Mouse (Mus musculus) hindbrain, embryonic 11.5 days (tissue): ENCODE data around the gene Sigmar1. TPM values are rescaled to one million over a fixed set of nuclear protein-coding genes. Genes with fewer than 3 reads are reported as not detected.
A peak's percentile ranks its signal among the peaks of the same experiment; 100 is the strongest.
"Not testable (repeated sequence)": the region's sequence is repeated elsewhere in the genome, so short reads cannot be mapped to it uniquely, and the experiment has no call there.

Experiments used
- ATAC-seq: fragments of 200-750 bp; cut with Nextera tagmentation; 2 replicates; pipeline ENCODE4 v1.8.0; 2017; ENCODE audit warnings: mild to moderate bottlenecking, moderate TSS enrichment, moderate library complexity; ENCODE audit not compliant: low FRiP score
- DNase-seq: peaks from one replicate; pipeline ENCODE4 v3.0.0-alpha.2; 2015; ENCODE audit warnings: low spot score
- H3K27ac ChIP-seq: fragments of 300-500 bp; sonication (generic); 2 replicates; pipeline ENCODE4 v1.5.1; 2014; ENCODE audit warnings: mild to moderate bottlenecking, low read depth, low read length
- H3K27me3 ChIP-seq: fragments of 300-500 bp; sonication (generic); 2 replicates; pipeline ENCODE4 v1.6.1; 2014; ENCODE audit warnings: mild to moderate bottlenecking, low read length, moderate library complexity, mixed read lengths; ENCODE audit not compliant: control insufficient read depth, insufficient read depth
- H3K36me3 ChIP-seq: fragments of 300-500 bp; sonication (generic); 2 replicates; pipeline ENCODE4 v1.6.1; 2014; ENCODE audit warnings: mild to moderate bottlenecking, low read length, moderate library complexity, mixed read lengths; ENCODE audit not compliant: control insufficient read depth, insufficient read depth
- H3K4me1 ChIP-seq: fragments of 300-500 bp; sonication (generic); replicated peaks from 2 replicates; pipeline ENCODE4 v1.6.1; 2014; ENCODE audit warnings: low read length, mixed read lengths; ENCODE audit not compliant: control insufficient read depth, insufficient read depth
- H3K4me2 ChIP-seq: fragments of 300-500 bp; sonication (generic); replicated peaks from 2 replicates; pipeline ENCODE4 v1.6.1; 2014; ENCODE audit warnings: mild to moderate bottlenecking, low read depth, low read length
- H3K4me3 ChIP-seq: fragments of 300-500 bp; sonication (generic); 2 replicates; pipeline ENCODE4 v1.5.1; 2014; ENCODE audit warnings: low read depth, low read length
- H3K9ac ChIP-seq: fragments of 300-500 bp; sonication (generic); 2 replicates; pipeline ENCODE4 v1.6.1; 2014; ENCODE audit warnings: low read depth, low read length
- H3K9me3 ChIP-seq: fragments of 300-500 bp; sonication (generic); 2 replicates; pipeline ENCODE4 v1.6.1; 2016; ENCODE audit warnings: low read length; ENCODE audit not compliant: control insufficient read depth
- WGBS: fragments of 180-500 bp; shearing (Covaris S2); extraction: QIAGEN DNeasy Blood & Tissue Kit; methylation state at CpG from one replicate; pipeline ENCODE4 v1.1.7; 2014; 5-methylcytosine and 5-hydroxymethylcytosine counted together
- polyA plus RNA-seq: library from polyadenylated mRNA; unstranded; fragments of >200 nt; fragmentation: Nextera tagmentation; extraction: Ambion mirVana; gene quantifications from 2 replicates; pipeline ENCODE4 v1.2.1, GENCODE M21; 2014

The Sigmar1 gene
- polyA plus RNA-seq, 1 experiment from 2014 or later: 71.5 TPM

DNA sequence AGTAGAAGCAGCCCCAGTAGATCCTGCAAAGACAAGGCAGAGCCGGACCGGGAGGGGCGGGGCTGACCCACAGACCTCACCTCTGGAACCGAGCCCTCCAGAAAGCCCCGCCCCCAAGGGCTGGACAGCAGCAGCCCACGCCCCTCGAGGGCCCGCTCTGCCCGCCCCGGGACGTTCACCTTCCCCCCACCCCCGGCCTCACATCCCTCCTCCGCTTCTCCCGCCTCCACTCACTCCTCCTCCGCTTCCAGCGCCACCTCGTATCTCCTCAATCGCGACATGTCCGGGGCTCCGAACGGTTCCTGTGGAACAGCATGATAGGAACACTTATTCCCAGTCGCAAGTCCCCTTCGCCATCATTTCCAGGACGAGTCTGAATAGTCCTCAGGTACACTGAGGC lies 17.5 kb upstream of the Sigmar1 start:
- not testable (repeated sequence) for H3K27me3 ChIP-seq, H3K4me1 ChIP-seq, H3K9me3 ChIP-seq, H3K36me3 ChIP-seq, ATAC-seq, H3K27ac ChIP-seq
- peak; percentile 60 for DNase-seq
- WGBS: 1% methylated on average over 13 of the region's 25 CpGs
- 0 out of 2 replicates have a peak overlapping the region, but pooled peaks have one; percentile 37 for H3K9ac ChIP-seq
- peak overlapping the region; percentile 34 for H3K4me3 ChIP-seq
- peak overlapping the region; percentile 37 for H3K4me2 ChIP-seq

DNA sequence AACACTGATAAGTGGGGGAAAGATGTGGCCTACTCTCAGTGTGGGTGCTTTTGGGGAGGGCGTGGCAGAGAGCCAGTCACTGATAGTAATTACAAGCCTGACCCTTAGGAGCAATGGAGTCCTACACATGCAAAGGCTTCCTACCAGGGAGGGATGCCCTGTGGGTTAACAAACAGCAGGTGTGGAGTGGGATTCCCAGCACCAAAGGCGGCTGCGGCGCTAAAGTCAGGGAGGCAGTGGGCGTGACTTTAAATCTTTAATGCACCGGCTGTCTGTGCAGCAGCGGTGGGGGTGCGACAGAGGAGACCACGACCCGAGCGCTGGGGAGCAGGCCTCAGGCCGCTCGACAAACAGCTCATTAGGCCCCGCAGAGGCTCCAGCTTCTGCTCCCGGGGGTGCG lies 17.0 kb upstream of the Sigmar1 start:
- H3K9ac ChIP-seq, ATAC-seq, H3K4me1 ChIP-seq, H3K36me3 ChIP-seq, H3K9me3 ChIP-seq, H3K27me3 ChIP-seq, H3K27ac ChIP-seq: not testable (repeated sequence)
- DNase-seq: peak; percentile 21
- Histone ChIP-seq H3K4me3 (peak overlapping the region; percentile 13; the same call in 1 of the 2 replicates), H3K4me2 (0 out of 2 replicates have a peak overlapping the region, but pooled peaks have one; percentile 18)
- WGBS: 1% methylated on average over 5 of the region's 16 CpGs

- H3K4me3 ChIP-seq, H3K9ac ChIP-seq, H3K27ac ChIP-seq, H3K4me1 ChIP-seq, DNase-seq, H3K27me3 ChIP-seq, ATAC-seq, H3K4me2 ChIP-seq, H3K9me3 ChIP-seq, H3K36me3 ChIP-seq: not testable (repeated sequence)
- WGBS: 90% methylated on average over 10 of the region's 10 CpGs
These were observed 11.3 kb upstream of the Sigmar1 start for GRCm38 (mm10) chr4:41767301-41767700.

DNA sequence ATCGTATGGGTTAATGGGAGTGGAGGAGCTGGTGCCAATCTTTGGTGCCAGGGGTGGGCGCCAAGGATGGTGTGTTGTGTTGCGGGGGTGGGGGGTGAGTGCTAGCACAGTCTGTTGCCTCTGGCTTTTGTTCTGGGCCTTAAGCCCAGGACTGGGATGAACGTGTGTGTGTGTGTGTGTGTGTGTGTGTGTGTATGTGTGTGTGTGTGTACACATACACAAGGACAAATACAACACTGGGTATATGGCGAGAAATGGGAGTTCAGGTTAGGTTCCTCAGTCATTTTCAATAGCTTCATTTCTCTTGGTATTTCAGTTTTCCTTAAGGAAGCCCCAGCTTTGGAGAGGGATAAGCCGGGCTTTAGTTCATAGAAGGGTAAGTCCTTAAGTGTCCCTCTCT lies 7.2 kb upstream of the Sigmar1 start:
- H3K9ac ChIP-seq, H3K27ac ChIP-seq, H3K27me3 ChIP-seq, H3K4me1 ChIP-seq, ATAC-seq, DNase-seq, H3K4me3 ChIP-seq, H3K4me2 ChIP-seq, H3K9me3 ChIP-seq, H3K36me3 ChIP-seq: not testable (repeated sequence)
- 80% methylated on average over 3 of the region's 6 CpGs for WGBS

DNA sequence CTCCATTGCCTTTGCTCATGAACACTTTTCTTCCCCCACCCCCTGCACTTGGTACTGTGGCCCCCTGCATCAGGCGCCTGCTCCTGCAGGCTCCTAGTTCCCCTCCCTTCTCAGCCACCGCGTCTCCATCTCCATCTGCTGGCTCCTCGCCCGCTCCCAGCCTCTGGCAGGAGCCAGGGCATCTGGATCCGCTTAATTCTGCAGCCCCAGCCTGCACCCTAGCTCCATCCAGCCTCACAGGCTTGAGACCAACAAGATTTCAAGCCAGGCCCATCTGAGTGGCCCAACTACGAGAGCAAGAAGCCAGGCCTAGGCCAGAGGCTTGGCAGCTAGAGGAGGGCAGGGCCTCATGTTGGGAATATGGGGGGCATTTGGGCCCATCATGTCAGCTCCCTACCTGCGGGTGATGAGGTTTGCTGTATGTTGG lies 6.7 kb upstream of the Sigmar1 start:
- H3K4me2 ChIP-seq, H3K9me3 ChIP-seq, H3K36me3 ChIP-seq, H3K4me3 ChIP-seq, ATAC-seq, H3K4me1 ChIP-seq, H3K27me3 ChIP-seq: not testable (repeated sequence)
- DNase-seq: peak; percentile 25
- 48% methylated on average over 8 of the region's 8 CpGs for WGBS
- H3K9ac ChIP-seq: peak overlapping the region; percentile 28; the same call in 1 of the 2 replicates
- peak overlapping the region; percentile 34; the same call in 1 of the 2 replicates for H3K27ac ChIP-seq

GRCm38 (mm10) chr4:41762099-41762687 lies 6.2 kb upstream of the Sigmar1 start:
- H3K27ac ChIP-seq: peak overlapping the region; percentile 34; the same call in 1 of the 2 replicates
- no peaks in the 10 kb centered on the region for H3K27me3 ChIP-seq
- H3K4me2 ChIP-seq: peak overlapping the region; percentile 7
- peaks cover 2% of the 10 kb centered on the region; the same call in 1 of the 2 replicates for H3K4me1 ChIP-seq
- H3K9me3 ChIP-seq: no peaks in the 10 kb centered on the region
- H3K36me3 ChIP-seq: no peaks in the 10 kb centered on the region
- H3K4me3 ChIP-seq: no peak overlapping the region
- H3K9ac ChIP-seq: peak overlapping the region; percentile 28; the same call in 1 of the 2 replicates
- ATAC-seq (peak; percentile 36; the same call in 1 of the 2 replicates), DNase-seq (peak; percentile 44)
- 40% methylated on average over 8 of the region's 8 CpGs for WGBS

DNA sequence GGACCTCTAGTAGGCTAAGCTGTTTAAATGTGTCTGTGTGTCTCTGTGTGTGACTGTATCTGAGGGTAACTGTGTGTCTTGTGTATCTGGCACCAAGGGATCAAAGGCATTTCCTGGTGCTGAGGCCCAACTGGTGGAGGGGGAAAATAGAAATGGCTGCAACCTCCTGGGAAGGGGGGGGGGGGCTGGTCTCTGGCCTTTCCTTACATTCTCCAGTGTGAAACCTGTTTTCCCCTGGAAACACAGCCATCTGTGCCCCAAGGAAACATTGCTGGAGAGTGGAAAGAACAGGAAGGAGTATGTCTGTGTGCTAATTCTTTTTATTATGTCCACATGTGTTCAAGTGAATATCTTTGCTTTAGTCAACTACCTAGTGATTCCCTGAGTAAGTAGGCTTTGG lies 5.7 kb upstream of the Sigmar1 start:
- Histone ChIP-seq H3K36me3 (no peaks in the 10 kb centered on the region), H3K9ac (no peak overlapping the region), H3K27ac (peak overlapping the region; percentile 14; the same call in 1 of the 2 replicates), H3K4me2 (0 out of 2 replicates have a peak overlapping the region, but pooled peaks have one; percentile 40), H3K4me1 (peaks cover 2% of the 10 kb centered on the region; the same call in 1 of the 2 replicates), H3K4me3 (no peak overlapping the region), H3K27me3 (no peaks in the 10 kb centered on the region), H3K9me3 (no peaks in the 10 kb centered on the region)
- peak; percentile 6 for DNase-seq
- ATAC-seq: no peak

DNA sequence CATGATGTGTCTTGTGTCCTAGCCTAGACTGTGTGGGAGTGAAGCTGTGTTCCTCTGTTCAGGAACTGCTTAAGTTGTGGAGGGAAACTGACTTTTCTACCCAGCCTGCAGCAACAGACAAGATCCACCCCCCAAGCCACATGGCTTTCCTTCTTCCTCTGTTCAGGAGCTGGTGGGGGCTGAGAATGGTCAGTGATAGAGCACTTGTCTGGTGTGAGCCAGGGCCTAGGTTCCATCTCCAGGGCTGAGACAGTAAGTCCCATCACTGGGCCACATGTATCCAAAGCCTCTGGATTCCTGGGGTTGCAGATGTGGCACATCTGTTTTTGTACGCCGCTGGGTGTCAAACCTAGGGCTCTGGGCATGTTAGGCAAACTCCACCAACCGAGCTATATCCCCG lies 5.0 kb upstream of the Sigmar1 start:
- Histone ChIP-seq H3K27ac (no peak overlapping the region), H3K36me3 (no peaks in the 10 kb centered on the region), H3K9me3 (no peaks in the 10 kb centered on the region), H3K27me3 (no peaks in the 10 kb centered on the region), H3K4me3 (peak overlapping the region; percentile 36), H3K9ac (no peak overlapping the region; the same call in 1 of the 2 replicates), H3K4me1 (peaks cover 2% of the 10 kb centered on the region; the same call in 1 of the 2 replicates), H3K4me2 (peak overlapping the region; percentile 40)
- 79% methylated on average over 4 of the region's 4 CpGs for WGBS
- ATAC-seq: 0 out of 2 replicates have a peak, but pooled peaks have one; percentile 28
- DNase-seq: peak; percentile 5

GRCm38 (mm10) chr4:41760288-41760721 lies 4.3 kb upstream of the Sigmar1 start:
- Histone ChIP-seq H3K27ac (peak overlapping the region; percentile 43), H3K4me3 (peak overlapping the region; percentile 36), H3K4me1 (peaks cover 2% of the 10 kb centered on the region; the same call in 1 of the 2 replicates), H3K4me2 (peak overlapping the region; percentile 40), H3K36me3 (no peaks in the 10 kb centered on the region), H3K9ac (peak overlapping the region; percentile 44), H3K9me3 (no peaks in the 10 kb centered on the region), H3K27me3 (no peaks in the 10 kb centered on the region)
- WGBS: 3% methylated on average over 15 of the region's 15 CpGs
- DNase-seq (peak; percentile 86), ATAC-seq (peak; percentile 86)
